Mouse (Mus musculus) spleen, adult 18-20 months (tissue): ENCODE measurements around the gene Dock6.

Experiments used
- DNase-seq, 2 experiments: peaks; one replicate each; pipeline ENCODE4 v3.0.0; 2022; ENCODE audit warnings: mixed read lengths in 2 of 2

Gene Dock6

DNA sequence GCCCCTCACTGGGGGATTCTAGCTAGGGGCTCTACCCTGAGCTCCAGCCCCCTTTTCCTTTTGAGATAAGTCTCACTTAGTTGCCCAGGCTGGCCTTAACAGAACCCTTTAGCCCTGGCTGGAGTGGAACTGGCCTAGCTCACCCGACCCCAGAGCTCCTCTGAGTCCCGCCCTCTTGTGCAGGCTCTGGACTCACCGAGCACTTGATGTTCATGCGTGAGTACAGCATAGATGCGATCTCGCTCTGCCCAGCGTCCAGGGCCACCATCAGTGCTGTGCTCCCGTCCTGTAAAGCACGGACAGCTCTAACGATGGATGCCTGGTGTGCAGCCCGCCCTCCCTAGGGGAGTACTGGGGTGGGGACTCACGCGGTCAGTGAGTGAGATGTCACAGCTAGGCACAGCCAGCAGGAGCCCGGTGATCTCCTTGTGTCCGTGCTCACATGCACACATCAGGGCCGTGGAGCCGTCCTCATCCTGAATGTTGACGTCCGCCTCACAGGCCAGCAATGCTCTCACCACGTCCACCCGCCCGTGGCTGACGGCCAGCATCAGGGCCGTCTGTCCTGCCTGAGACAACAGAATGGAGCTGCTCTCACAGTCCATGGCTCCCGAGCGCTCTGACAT is 82.8 kb downstream of the Dock6 start:
- no peak for DNase-seq

DNA sequence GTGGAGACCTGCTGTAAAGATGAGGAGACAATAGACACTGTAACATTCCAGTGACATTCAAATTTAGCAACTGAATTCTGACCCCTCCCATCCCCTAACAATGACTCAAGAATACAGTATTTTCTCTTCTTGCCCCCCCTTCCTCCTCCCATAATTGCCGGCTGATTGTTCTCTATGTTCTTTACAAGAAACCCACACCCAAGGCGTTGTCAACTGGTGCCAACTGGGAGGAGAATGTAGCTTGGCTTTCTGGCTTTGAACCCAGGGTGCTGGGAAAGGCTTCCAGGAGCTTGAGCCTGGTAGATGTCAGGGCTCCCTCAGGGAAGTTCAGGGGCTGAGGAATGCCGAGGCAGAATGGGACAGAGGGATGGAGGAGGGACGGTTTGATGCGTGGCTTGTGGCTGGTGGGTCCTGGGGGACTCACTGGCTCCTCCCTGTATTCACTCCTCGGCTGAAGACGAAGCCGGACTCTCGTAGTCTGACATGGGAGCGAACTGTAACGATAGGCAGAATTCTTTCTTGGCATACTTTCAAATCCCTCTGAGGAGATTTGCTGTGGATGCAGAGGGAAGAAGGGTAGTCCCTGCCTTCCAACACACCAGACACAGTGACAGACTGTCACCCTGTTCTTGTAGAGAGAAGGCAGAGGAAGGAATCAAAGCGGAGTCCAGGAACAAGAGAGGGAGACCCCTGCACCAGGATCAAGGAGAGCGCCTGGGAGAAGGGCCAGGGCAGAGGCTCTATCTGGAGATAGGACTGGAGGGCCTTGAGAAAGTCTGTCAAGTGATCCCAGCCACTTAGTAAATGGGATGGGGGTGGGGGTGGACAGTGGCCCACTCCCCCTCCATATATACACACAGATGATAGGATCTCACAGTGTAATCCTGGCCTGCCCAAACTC is 83.7 kb downstream of the Dock6 start:
- DNase-seq = no peak

DNA sequence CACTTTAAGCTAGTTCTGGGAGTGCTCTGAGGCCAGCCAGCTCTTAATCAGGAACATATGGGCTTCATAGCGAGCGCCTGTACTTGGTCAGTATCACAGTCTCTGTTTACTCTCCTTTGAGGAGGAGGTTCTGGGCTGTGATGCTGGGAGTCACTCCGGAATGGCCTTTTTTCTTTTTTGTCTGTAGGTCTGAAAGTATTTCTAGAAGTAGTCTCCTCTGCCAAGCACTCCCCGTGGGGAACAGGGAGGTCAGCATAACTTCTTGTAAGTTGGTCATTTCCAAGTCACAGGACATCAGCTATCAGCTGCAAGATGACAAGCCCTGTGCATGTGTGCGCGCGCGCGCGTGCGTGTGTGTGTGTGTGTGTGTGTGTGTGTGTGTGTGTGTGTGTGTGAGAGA is 84.5 kb downstream of the Dock6 start:
- no peak for DNase-seq

DNA sequence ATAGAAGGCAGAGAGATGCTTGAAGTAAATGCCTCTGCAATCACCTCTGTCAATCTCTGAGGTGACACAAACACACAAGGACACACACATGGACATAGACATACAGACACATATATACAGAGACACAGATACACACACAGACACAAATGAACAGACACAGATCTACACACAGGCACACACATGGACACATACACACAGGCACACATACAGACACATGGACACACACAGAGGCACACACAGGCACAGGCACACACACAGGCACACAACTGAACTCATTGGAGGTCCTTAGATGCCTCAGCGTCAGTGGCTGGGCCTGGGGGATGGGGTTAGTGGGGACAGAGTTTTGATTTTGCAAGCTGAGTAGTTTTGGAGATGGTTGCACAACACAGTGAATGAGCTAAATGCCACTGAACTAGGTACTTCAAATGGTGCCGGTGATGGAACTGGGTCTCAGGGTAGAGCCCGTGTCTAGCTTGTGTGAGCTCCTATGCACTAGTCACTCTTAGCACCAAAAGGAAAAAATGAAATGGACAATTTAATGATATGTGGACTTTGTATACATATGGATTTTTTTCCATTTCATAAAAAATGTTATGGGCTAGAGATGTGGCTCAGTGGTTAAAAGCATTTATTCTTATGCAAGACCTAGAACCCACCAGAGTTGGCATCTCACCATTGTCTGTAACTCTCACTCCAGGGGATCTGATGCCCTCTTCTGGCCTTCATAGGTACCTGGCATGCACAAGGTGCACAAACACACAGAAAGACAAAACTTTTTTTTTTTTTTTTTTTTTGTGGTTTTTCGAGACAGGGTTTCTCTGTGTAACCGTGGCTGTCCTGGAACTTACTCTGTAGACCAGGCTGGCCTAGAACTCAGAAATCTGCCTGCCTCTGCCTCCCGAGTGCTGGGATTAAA is 88.1 kb downstream of the Dock6 start:
- no peak for DNase-seq

DNA sequence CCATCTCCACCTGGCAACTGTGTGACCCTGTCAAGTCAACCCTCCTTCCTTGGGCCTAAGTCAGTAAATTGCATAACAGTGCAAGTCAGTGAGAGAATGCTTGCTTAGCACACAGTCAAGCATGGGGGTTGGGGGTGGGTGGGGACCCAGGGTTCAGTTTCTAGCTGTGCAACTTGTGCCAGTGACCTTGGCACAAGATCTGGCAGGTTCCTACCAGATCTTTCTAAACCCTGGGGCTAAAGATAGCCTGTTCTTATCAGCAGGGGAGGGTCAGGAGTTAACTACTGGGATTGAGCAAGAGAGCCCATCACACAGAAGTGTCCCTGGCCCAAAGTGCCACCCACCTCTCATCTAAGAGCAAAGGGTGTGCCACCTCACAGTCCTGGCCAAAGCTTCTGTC is 90.3 kb downstream of the Dock6 start:
- no peak for DNase-seq

DNA sequence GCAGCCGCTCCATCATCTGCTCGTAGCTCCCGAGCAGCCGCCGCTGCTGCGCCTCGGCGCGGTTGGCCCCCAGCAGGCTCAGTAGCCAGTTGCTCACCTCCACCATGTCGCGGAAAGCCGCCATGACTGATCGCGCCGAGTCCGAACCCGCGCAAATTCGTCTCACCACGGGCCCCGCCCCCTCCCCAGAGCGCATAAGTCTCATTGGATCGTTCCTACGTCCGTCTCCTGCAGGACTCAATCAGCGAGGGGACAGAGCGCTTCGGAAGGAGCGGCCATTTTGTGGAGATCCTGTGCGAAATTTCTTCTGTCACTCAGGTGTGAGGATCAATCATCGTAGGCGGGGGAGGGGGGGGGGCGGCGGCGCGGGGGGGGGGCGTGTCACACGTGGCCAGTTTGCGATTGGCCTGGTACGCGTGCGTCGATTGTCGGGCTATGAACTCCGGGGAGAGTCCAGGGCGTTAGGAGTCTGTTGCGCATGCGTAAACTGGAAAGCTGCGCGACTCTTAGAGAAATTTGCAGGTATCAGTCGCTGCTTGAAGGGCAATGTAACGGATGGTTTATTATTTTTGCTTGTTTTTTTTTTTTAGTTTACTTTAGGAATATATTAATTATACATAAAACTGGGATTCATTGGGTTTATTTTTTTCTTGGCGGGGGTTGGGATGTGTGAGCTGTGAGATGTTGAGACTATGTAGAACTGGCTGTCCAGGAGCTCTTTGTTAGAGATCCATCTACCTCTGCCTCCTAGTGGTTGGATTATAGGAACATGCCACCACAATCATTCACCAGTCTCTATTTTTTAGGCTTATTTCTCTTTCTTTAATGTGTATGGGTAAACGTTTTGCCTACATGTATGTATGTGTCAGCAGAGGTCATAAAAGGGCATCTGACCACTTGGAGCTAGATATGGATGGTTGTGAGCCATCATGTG is 92.0 kb downstream of the Dock6 start, which contains the start of gene Spc24:
Gene Spc24 (minus strand): TSS at position 149 of the 934 bp plus-strand sequence.
- peak; percentile 89 to 93 for DNase-seq

DNA sequence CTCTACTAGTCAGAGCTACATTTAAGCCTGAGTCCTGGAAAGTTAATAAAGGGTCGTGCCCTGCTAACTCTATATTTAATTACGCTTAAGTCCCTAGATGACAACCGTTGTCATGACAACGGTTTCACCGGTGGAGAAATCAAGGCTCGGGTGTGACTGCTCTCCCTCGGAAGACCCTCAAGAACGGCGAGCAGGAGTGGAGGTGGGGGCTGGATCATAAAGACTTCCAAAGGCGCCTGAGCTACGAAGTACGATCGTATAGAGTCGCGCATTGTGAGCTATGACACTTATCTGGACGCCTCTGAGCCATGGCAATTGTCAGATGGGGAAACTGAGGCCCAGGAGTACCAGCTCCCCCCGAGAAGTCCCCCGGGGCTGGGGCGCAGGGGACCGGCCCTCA is 92.7 kb downstream of the Dock6 start:
- no peak for DNase-seq

DNA sequence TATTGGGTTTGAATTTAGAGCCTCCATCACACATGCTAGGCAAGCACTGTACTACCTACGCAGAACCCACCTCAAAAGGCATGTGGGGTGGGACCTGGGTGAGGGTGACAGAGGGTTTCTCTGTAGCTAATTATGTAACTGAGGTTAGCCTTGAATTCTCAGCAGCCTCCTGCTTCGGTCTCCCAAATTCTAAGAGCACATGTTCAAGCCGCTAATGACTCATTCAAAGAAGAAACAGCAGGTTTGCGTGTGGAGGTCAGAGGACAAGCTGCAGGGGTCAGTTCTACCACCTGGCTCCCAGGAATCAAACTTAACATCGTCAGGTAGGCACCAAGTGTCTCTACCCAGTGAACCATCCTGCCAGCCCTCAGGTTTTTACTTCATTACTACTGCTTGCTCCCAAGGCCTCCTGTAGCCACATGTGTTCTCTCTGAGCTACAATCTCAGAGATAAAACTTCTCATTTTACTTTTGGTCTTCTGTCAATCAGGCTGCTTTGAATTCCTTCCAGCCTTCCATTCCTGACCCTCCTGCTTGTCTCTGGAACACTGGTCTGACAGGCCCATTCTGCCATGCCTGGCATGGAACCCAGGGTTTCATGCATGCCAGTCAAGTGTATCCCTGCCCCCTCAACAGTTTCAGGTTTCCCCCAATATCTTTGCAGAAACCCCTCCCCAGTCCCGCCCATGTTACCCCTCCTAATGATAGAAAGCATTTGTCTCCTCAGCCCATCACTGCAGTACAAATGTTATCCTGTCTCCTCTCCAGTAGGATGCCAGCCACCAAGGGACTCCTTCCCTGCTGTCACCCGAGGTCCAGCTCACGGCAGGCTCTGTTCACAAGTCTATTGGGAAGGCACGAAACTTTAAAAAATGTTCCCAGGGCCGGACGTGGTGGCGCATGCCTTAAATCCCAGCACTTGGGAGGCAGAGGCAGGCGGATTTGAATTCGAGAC is 93.6 kb downstream of the Dock6 start:
- DNase-seq = no peak

DNA sequence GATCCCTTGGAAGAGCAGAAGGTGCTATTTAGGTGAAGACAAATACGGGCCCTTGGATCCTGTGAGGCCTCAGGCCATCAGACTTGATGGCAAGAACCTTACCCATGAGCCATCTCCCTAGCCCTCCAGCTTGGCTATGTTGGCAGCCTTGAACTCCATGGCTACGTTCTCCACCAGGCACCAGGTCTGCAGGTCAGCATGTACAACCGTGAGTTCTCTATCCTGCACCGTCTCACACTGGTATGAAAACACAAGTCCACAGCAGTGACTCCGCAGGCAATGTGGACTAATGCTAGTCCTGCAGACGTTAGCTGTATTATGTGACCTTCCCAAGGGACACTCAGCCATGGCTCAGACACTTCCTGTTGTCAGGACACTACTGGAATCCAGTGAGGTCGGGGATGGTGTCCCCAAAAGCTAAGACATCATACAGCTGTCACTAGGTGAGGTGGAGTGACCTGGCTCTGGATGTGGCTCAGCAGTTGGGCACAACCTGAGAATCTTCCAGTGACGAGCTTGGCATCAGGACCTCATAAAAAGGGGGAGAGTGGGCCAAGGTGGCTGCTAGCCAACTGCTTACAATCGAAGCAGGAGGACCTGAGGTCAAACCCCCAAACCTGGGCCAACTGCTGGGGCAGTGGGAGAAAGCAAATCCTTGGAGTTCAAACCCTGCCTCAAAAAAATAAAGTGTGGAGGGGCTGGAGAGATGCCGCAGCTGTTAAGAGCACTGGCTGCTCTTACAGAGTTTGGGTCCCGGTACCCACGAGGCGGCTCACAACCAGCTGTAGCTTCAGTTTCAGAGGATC is 97.7 kb downstream of the Dock6 start:
- no peak for DNase-seq

DNA sequence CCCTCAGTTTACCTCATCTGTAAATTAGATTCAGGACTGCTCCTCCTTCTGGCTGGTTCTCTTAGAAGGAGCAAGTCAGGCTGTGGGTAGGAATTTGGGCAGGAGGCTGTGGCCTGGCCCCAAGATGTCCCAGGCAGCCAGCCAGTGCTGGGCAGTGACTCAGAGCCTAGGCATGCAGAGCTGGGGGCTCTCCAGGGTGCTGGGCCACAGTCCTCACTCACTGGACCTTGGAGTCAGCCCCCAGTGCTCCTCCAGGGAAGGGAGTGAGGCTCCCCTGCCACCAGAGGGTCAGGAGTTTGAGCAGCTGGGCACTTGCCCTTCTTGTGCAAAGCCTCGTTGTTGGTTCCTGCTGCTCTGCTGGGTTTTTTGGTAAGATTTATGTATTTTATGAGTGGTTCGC is 98.4 kb downstream of the Dock6 start:
- no peak for DNase-seq

DNA sequence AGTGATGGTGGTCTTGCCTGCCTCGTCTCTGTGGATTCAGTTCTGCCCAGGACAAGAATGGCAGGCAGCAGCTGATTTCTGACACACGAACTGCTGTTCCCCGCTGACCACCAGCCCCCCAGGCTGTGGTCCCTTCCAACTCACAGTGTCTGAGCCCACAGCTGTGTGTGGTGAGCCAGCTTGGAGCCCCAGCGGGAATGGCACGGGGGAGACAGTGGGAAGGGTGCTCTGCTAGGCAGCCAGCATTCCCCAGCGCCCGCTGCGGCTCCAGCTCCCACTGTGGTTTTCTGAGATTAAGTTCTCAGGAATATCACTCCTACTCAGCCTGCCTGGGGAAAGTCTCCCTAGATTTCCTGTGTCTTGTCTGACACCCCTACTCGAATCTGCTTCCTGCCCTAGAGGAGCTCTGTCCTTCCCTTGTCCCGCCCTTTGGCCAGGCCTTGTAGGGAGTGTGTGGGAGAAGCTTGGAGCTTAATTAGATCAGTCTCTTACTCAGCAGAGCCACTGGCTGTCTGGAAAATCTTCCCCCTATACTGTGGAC is 100.1 kb downstream of the Dock6 start:
- DNase-seq = no peak

DNA sequence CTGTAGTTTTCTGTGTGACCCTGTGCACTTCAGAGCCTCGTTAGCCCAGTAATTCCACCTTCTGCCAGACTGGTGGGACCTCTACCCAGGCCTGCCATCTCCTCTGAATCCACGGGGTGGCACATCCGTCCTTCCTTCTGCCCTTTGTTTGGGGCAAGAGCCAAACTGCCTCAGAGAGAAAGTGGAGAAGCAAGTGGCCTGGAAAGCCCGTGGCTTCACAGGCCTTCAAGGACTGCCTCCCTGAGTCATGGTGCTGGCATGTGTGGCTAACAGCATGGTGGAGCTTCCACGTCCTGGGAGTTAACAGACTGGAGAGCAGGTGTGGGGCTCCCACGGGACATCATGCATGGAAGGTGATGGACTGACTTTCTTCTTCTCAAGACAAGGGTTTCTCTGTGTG is 101.1 kb downstream of the Dock6 start:
- DNase-seq = no peak

DNA sequence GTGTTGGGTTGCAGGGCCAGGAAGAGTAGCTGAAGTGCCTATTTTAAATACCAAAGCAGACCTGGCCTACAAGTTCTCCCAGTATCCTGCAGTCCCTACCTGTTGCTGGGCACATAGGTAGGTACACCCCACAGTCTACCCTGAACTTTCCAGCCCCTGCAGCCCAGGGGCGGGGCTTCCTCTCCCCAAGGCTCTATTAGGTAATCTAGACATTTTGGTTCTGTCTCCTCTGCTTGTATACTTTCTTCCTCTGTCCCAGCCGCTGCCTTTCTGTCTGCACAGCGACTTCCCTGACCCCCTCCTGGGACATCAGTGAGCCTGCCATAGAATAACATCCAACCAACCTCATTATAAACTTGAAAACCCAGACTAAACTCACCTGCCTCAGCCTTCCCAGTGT is 102.1 kb downstream of the Dock6 start:
- DNase-seq = no peak
